Mouse (Mus musculus) G1E (cell line): ENCODE measurements around the gene Slc34a3.

ENCODE experiments used
- CTCF ChIP-seq: IDR thresholded peaks from 2 replicates; pipeline ENCODE4 v1.5.1; 2012; ENCODE audit warnings: low read depth, low read length, inconsistent platforms, mixed read lengths
- GATA1 ChIP-seq: IDR thresholded peaks from 2 replicates; pipeline ENCODE4 v1.6.1; 2012; ENCODE audit warnings: borderline replicate concordance, low read length, inconsistent platforms, mixed read lengths
- GATA2 ChIP-seq: IDR thresholded peaks from 2 replicates; pipeline ENCODE4 v1.6.1; 2012; ENCODE audit warnings: low read depth, low read length, inconsistent platforms, borderline replicate concordance
- POLR2AphosphoS5 ChIP-seq: IDR thresholded peaks from 2 replicates; pipeline ENCODE4 v1.6.1; 2012; ENCODE audit warnings: low read depth, low read length, inconsistent platforms; ENCODE audit not compliant: insufficient replicate concordance
- TAL1 ChIP-seq: conservative IDR thresholded peaks from 2 replicates; pipeline ENCODE4 v1.6.1; 2012; ENCODE audit warnings: low read depth, low read length, inconsistent platforms, mixed read lengths

- TF ChIP-seq CTCF, result no peak
- no peak for TF ChIP-seq GATA1
- TF ChIP-seq GATA2, result no peak
- no peak for TF ChIP-seq TAL1
- TF ChIP-seq POLR2AphosphoS5, result no peak
These were observed 9.2 kb upstream of the Slc34a3 start for GRCm38 (mm10) chr2:25243342-25243741.
